Mouse (Mus musculus) myocyte (in vitro differentiated cells): ENCODE results near the gene Aatk.

Experiments
- E2F4 ChIP-seq: IDR thresholded peaks from one replicate; pipeline ENCODE4 v1.6.1; 2011; ENCODE audit warnings: mild to moderate bottlenecking, control low read depth, moderate library complexity; ENCODE audit not compliant: insufficient read depth
- MAX ChIP-seq: IDR thresholded peaks from one replicate; pipeline ENCODE4 v1.6.1; 2011; ENCODE audit warnings: low read depth, mild to moderate bottlenecking, control low read depth
- MYOG ChIP-seq, 3 experiments: IDR thresholded peaks; one replicate each; pipeline ENCODE4 v1.6.1; 2011; ENCODE audit warnings: control low read depth in 2 of 3, low read depth in 2 of 3, mild to moderate bottlenecking in 2 of 3; ENCODE audit not compliant: insufficient read length in 2 of 3, control insufficient read depth in 1 of 3, insufficient read depth in 1 of 3
- POLR2A ChIP-seq: IDR thresholded peaks from one replicate; pipeline ENCODE4 v1.6.1; 2011; ENCODE audit warnings: low read depth, mild to moderate bottlenecking, control low read depth, moderate library complexity; ENCODE audit not compliant: insufficient read length

GRCm38 (mm10) chr11:120063326-120063725 lies 16.4 kb upstream of the Aatk start:
- TF ChIP-seq E2F4 = no peak
- no peak for TF ChIP-seq POLR2A
- TF ChIP-seq MAX = no peak
- TF ChIP-seq MYOG (IDR thresholded peaks at IDR 0.05; ENCODE audit: control insufficient read depth in 1 of 3, insufficient read depth in 1 of 3, insufficient read length in 2 of 3, low read depth in 2 of 3) = no peak
